Mouse (Mus musculus): ENCODE data around the gene Trnau1ap. TPM values are rescaled to one million over a fixed set of nuclear protein-coding genes. Genes with fewer than 3 reads are reported as not detected.
A peak's percentile ranks its signal among the peaks of the same experiment; 100 is the strongest.

Gene Trnau1ap
- total RNA-seq (2018; cell fraction: chromatin; rRNA removed) = 10 to 100 TPM; 11.7 to 66.2 (median 41.8) TPM
- 10 to 100 TPM; 22.2 to 29.5 (median 27.0) TPM for total RNA-seq (2018; cell fraction: cytosol; rRNA removed)
- total RNA-seq (2018; cell fraction: nucleus; rRNA removed) = 10 to 100 TPM; 13.9 to 51.0 (median 23.7) TPM
- polyA plus RNA-seq (2018) = 20.1 to 47.1 TPM (median 30.7 TPM) in 3 replicates

- Histone ChIP-seq H3K27ac (peak within 1 kb of the TSS; percentile 62), H3K4me3 (ENCODE audit: inconsistent target) (peak within 1 kb of the TSS; percentile 73), H3K36me3 (ENCODE audit: inconsistent target) (peaks cover 20% of the 10 kb centered on the region), H3K79me2 (ENCODE audit: inconsistent target) (peaks cover 21% of the 10 kb centered on the region)
- WGBS (ENCODE audit: missing documents) = under 1% methylated on average over 50 of the region's 52 CpGs
Measured at GRCm38 (mm10) chr4:132329115-132329834, at the start of gene Trnau1ap. Gene Trnau1ap, minus strand, starts transcription at chr4:132329538.

GRCm38 (mm10) chr4:132373820-132374219 lies 44.5 kb upstream of the Trnau1ap start:
- H3K4me3 ChIP-seq (ENCODE audit: inconsistent target) = no peak overlapping the region
- peaks cover 14% of the 10 kb centered on the region; the same call in 1 of the 2 replicates for H3K36me3 ChIP-seq (ENCODE audit: inconsistent target)
- 100% methylated on average over 1 of the region's 1 CpGs for WGBS (ENCODE audit: missing documents)
- H3K27ac ChIP-seq = no peak overlapping the region
- no peaks in the 10 kb centered on the region for H3K79me2 ChIP-seq (ENCODE audit: inconsistent target)

- no peaks in the 10 kb centered on the region for H3K79me2 ChIP-seq (ENCODE audit: inconsistent target)
Measured at GRCm38 (mm10) chr4:132369953-132370750, 40.8 kb upstream of the Trnau1ap start.

GRCm38 (mm10) chr4:132367480-132368201 lies 38.3 kb upstream of the Trnau1ap start:
- H3K36me3 ChIP-seq (ENCODE audit: inconsistent target) = peaks cover 47% of the 10 kb centered on the region; the same call in 1 of the 2 replicates
- no peak overlapping the region for H3K4me3 ChIP-seq (ENCODE audit: inconsistent target)
- no peak overlapping the region for H3K27ac ChIP-seq
- H3K79me2 ChIP-seq (ENCODE audit: inconsistent target) = no peaks in the 10 kb centered on the region
- WGBS (ENCODE audit: missing documents) = 94% methylated on average over 16 of the region's 18 CpGs

More at GRCm38 (mm10) chr4:132369953-132370750, 40.8 kb upstream of the Trnau1ap start:
- Histone ChIP-seq H3K4me3 (ENCODE audit: inconsistent target) (no peak overlapping the region), H3K27ac (no peak overlapping the region), H3K36me3 (ENCODE audit: inconsistent target) (peaks cover 40% of the 10 kb centered on the region; the same call in 1 of the 2 replicates)
- 90% methylated on average over 7 of the region's 8 CpGs for WGBS (ENCODE audit: missing documents)

GRCm38 (mm10) chr4:132365450-132366060 lies 36.2 kb upstream of the Trnau1ap start:
- 94% methylated on average over 12 of the region's 13 CpGs for WGBS (ENCODE audit: missing documents)
- no peaks in the 10 kb centered on the region for H3K79me2 ChIP-seq (ENCODE audit: inconsistent target)
- H3K36me3 ChIP-seq (ENCODE audit: inconsistent target) = peaks cover 43% of the 10 kb centered on the region; the same call in 1 of the 2 replicates
- no peak overlapping the region for H3K27ac ChIP-seq
- no peak overlapping the region for H3K4me3 ChIP-seq (ENCODE audit: inconsistent target)

- Histone ChIP-seq H3K27ac (no peak overlapping the region), H3K36me3 (ENCODE audit: inconsistent target) (peaks cover 41% of the 10 kb centered on the region), H3K79me2 (ENCODE audit: inconsistent target) (no peaks in the 10 kb centered on the region), H3K4me3 (ENCODE audit: inconsistent target) (no peak overlapping the region)
- WGBS (ENCODE audit: missing documents) = 97% methylated on average over 11 of the region's 11 CpGs
Measured at GRCm38 (mm10) chr4:132363487-132363886, 34.1 kb upstream of the Trnau1ap start.

- Histone ChIP-seq H3K36me3 (ENCODE audit: inconsistent target) (peaks cover 21% of the 10 kb centered on the region), H3K27ac (no peak overlapping the region), H3K4me3 (ENCODE audit: inconsistent target) (no peak overlapping the region), H3K79me2 (ENCODE audit: inconsistent target) (no peaks in the 10 kb centered on the region)
- 96% methylated on average over 3 of the region's 4 CpGs for WGBS (ENCODE audit: missing documents)
Measured at GRCm38 (mm10) chr4:132359510-132359909, 30.2 kb upstream of the Trnau1ap start.

GRCm38 (mm10) chr4:132356170-132356569 lies 26.8 kb upstream of the Trnau1ap start:
- peaks cover 26% of the 10 kb centered on the region for H3K36me3 ChIP-seq (ENCODE audit: inconsistent target)

GRCm38 (mm10) chr4:132355403-132355802 lies 26.1 kb upstream of the Trnau1ap start:
- H3K36me3 ChIP-seq (ENCODE audit: inconsistent target) = peaks cover 31% of the 10 kb centered on the region
- peaks cover 27% of the 10 kb centered on the region for H3K79me2 ChIP-seq (ENCODE audit: inconsistent target)
- 92% methylated on average over 3 of the region's 3 CpGs for WGBS (ENCODE audit: missing documents)
- H3K27ac ChIP-seq = no peak overlapping the region
- H3K4me3 ChIP-seq (ENCODE audit: inconsistent target) = no peak overlapping the region

More at GRCm38 (mm10) chr4:132356170-132356569, 26.8 kb upstream of the Trnau1ap start:
- Histone ChIP-seq H3K79me2 (ENCODE audit: inconsistent target) (peaks cover 21% of the 10 kb centered on the region), H3K27ac (no peak overlapping the region), H3K4me3 (ENCODE audit: inconsistent target) (no peak overlapping the region)
- 82% methylated on average over 12 of the region's 12 CpGs for WGBS (ENCODE audit: missing documents)

- H3K4me3 ChIP-seq (ENCODE audit: inconsistent target) = no peak overlapping the region
- peaks cover 27% of the 10 kb centered on the region for H3K79me2 ChIP-seq (ENCODE audit: inconsistent target)
- peak overlapping the region; percentile 81 for H3K27ac ChIP-seq
- H3K36me3 ChIP-seq (ENCODE audit: inconsistent target) = peaks cover 25% of the 10 kb centered on the region; the same call in 1 of the 2 replicates
- 69% methylated on average over 4 of the region's 4 CpGs for WGBS (ENCODE audit: missing documents)
Measured at GRCm38 (mm10) chr4:132354571-132354970, 25.2 kb upstream of the Trnau1ap start.

GRCm38 (mm10) chr4:132353481-132353885 lies 24.1 kb upstream of the Trnau1ap start, which contains the start of gene Rcc1:
Gene Rcc1, minus strand, starts transcription at chr4:132353605.
- Histone ChIP-seq H3K36me3 (ENCODE audit: inconsistent target) (peaks cover 21% of the 10 kb centered on the region; the same call in 1 of the 2 replicates), H3K79me2 (ENCODE audit: inconsistent target) (peaks cover 27% of the 10 kb centered on the region), H3K27ac (peak within 1 kb of the TSS; percentile 81), H3K4me3 (ENCODE audit: inconsistent target) (peak within 1 kb of the TSS; percentile 78)
- under 1% methylated on average over 31 of the region's 31 CpGs for WGBS (ENCODE audit: missing documents)

GRCm38 (mm10) chr4:132352739-132353138 lies 23.4 kb upstream of the Trnau1ap start:
- WGBS (ENCODE audit: missing documents) = 0% methylated on average over 14 of the region's 14 CpGs
- Histone ChIP-seq H3K27ac (peak overlapping the region; percentile 81), H3K4me3 (ENCODE audit: inconsistent target) (peak overlapping the region; percentile 78), H3K79me2 (ENCODE audit: inconsistent target) (peaks cover 27% of the 10 kb centered on the region), H3K36me3 (ENCODE audit: inconsistent target) (peaks cover 14% of the 10 kb centered on the region; the same call in 1 of the 2 replicates)

GRCm38 (mm10) chr4:132351401-132351800 lies 22.1 kb upstream of the Trnau1ap start:
- H3K4me3 ChIP-seq (ENCODE audit: inconsistent target) = no peak overlapping the region
- H3K79me2 ChIP-seq (ENCODE audit: inconsistent target) = peaks cover 27% of the 10 kb centered on the region
- 55% methylated on average over 1 of the region's 1 CpGs for WGBS (ENCODE audit: missing documents)
- H3K36me3 ChIP-seq (ENCODE audit: inconsistent target) = peaks cover 12% of the 10 kb centered on the region; the same call in 1 of the 2 replicates
- no peak overlapping the region for H3K27ac ChIP-seq
